Mouse (Mus musculus): ENCODE measurements around the gene Itpa. TPM values are rescaled to one million over a fixed set of nuclear protein-coding genes. Genes with fewer than 3 reads are reported as not detected.

Itpa gene
- polyA plus RNA-seq, 1 experiment = 43.3 TPM

DNA sequence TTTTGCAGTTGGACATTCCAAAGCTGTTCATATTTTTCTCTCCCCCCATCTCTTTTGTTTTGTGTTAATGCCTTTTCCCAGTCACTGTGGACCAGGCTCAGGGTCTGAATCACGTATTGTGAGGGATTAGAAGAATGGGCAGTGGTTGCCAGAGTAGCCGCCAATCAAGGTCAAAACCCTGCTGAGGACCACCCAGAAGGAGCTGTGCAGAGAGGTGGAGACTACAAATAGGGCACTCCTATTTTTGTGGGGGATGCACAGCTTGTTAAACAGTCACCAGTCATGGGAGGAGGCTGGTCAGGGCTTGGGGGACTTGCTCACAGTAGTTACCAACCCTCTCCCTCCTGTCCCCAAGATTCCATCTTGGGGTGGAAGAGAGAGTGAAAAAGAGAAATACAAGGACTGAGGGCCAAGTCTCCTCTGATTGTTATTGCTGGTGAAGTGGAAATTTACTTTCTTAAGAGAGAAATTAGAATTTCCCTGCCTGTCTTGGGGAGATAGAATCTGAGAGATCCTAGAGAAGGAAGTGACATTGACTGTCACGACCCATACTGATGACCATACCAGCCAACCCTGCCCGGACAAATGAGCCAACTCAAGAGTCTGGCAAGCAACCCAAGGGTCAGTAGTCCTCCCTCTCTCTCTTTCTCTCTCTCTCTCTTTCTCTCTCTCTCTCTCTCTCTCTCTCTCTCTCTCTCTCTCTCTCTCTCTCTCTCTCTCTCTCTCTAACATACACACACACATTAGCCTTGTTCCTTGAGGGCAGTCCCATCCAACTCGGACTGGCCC lies 34.3 kb upstream of the Itpa start:
- H3K36me3 ChIP-seq (ENCODE audit: control insufficient read depth, insufficient read depth, low read length) = no peaks in the 10 kb centered on the region; the same call in 1 of the 2 replicates
- no peak for DNase-seq
- H3K27me3 ChIP-seq (ENCODE audit: control insufficient read depth, insufficient read depth, low read length) = no peaks in the 10 kb centered on the region
- no peak overlapping the region for H3K4me3 ChIP-seq (ENCODE audit: control insufficient read depth, insufficient read depth, low read length)
- WGBS = 77% methylated on average over 5 of the region's 5 CpGs
- peaks cover 29% of the 10 kb centered on the region for H3K4me1 ChIP-seq (replicated peaks; ENCODE audit: control insufficient read depth, insufficient read depth, low read length)
- no peak overlapping the region for H3K27ac ChIP-seq (ENCODE audit: control insufficient read depth, insufficient read depth, low read length)
- TF ChIP-seq POLR2A (IDR thresholded peaks at IDR 0.05; ENCODE audit: control insufficient read depth, extremely low read depth, insufficient read depth, low read length, poor library complexity) (no peak), CTCF (IDR thresholded peaks at IDR 0.05; ENCODE audit: borderline replicate concordance, control insufficient read depth, extremely low read depth, insufficient read depth, low read length, poor library complexity) (no peak)

DNA sequence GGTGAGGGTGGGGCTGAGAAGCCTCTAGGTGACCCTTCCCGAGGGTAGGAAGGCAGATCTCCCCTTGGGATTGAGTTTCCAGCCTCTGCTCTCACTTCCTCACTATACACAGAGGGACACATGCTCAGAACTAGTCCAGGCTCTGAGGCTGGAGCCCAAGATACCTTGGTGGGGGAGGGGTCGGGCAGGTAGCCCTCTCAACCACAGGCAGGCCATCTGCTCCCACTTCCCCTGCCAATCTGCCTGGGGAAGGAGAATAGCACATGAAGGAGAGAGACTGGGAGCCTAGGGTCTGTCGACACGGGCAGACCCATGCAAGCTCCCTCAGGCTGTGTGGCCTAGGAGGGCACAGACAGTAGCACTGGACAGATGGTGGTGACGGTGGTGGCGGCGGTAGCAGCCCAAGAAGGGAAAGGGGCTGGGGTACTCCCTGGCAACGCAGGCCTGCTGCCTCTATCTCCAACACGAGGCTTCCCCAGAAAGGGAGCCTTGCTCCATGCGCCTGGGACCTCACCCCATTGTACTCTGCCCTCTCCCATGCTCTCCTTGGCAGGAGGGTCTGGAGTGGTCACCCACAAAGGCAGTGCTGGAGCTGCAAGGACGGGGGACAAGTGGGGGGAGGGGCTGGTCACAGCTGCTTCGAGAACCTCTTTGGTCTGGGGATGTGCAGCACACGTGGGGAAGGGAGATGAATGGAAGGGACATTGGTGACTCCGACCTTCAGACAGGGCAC lies 33.2 kb upstream of the Itpa start:
- Histone ChIP-seq H3K27ac (ENCODE audit: control insufficient read depth, insufficient read depth, low read length) (no peak overlapping the region), H3K36me3 (ENCODE audit: control insufficient read depth, insufficient read depth, low read length) (no peaks in the 10 kb centered on the region), H3K27me3 (ENCODE audit: control insufficient read depth, insufficient read depth, low read length) (no peaks in the 10 kb centered on the region), H3K4me1 (replicated peaks; ENCODE audit: control insufficient read depth, insufficient read depth, low read length) (peaks cover 25% of the 10 kb centered on the region), H3K4me3 (ENCODE audit: control insufficient read depth, insufficient read depth, low read length) (peak overlapping the region; percentile 37; the same call in 1 of the 2 replicates)
- no peak for DNase-seq
- WGBS = 45% methylated on average over 14 of the region's 14 CpGs
- no peak for TF ChIP-seq POLR2A (IDR thresholded peaks at IDR 0.05; ENCODE audit: control insufficient read depth, extremely low read depth, insufficient read depth, low read length, poor library complexity)
- TF ChIP-seq CTCF (IDR thresholded peaks at IDR 0.05; ENCODE audit: borderline replicate concordance, control insufficient read depth, extremely low read depth, insufficient read depth, low read length, poor library complexity) = no peak

DNA sequence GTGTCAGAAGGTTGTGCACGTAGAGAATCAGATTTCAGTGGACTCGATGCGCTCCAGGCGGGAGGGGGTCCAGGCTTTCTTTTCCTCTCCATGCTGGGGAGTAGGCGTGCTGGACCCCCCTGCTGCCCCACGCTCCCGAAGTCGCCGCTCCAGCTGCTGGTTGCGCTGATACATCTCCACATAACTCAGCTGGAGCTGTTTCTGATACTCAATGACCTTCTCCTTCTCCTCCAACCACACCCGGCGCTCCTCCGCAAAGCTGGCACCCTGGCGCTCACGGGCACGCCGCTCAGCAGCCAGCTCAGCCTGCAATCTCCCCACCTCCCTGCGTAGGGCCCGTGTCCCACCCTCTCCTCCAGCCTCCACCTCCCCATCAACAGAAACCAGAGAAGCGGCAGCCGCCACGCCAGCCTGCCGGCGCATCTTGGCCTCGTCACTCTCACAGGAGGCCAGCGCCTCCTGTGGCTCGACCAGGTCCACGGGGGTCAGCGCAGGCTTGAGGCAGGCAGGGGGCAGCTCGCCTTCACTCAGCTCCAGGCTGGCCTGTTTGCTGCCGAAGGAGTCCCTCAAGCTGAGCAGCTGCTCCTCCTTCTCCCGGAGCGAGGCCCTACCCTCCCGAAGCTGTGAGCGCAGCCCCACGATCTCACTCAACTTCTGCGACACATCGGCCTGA lies 32.5 kb upstream of the Itpa start:
- 5% methylated on average over 38 of the region's 38 CpGs for WGBS
- peak; percentile 30 for DNase-seq
- TF ChIP-seq CTCF (IDR thresholded peaks at IDR 0.05; ENCODE audit: borderline replicate concordance, control insufficient read depth, extremely low read depth, insufficient read depth, low read length, poor library complexity) (no peak), POLR2A (IDR thresholded peaks at IDR 0.05; ENCODE audit: control insufficient read depth, extremely low read depth, insufficient read depth, low read length, poor library complexity) (no peak)

DNA sequence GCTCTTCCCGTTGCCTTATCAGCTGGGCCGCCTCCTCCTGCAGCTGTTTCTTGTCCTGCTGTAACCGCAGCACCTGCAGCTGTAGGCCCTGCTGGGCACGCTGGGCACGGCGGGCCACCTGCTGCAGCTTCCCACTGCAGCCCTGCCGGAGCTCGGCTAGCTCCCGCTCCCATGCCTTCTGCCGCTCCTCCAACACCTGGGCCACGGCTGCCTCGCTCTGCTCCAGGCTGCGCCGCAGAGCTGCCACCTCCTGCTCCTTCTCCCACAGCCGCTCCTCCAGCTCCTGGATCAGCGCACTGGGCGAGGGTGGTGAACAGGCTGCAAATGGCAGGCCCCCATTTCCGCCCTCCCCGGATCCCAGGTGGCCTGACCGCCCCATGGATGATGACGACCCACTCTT lies 31.6 kb upstream of the Itpa start:
- TF ChIP-seq POLR2A (IDR thresholded peaks at IDR 0.05; ENCODE audit: control insufficient read depth, extremely low read depth, insufficient read depth, low read length, poor library complexity) = 0 out of 2 replicates have a peak, but pooled peaks have one; percentile 20
- 0 out of 2 replicates have a peak, but pooled peaks have one; percentile 28 for TF ChIP-seq CTCF (IDR thresholded peaks at IDR 0.05; ENCODE audit: borderline replicate concordance, control insufficient read depth, extremely low read depth, insufficient read depth, low read length, poor library complexity)
- H3K4me3 ChIP-seq (ENCODE audit: control insufficient read depth, insufficient read depth, low read length) = peak overlapping the region; percentile 10
- H3K27ac ChIP-seq (ENCODE audit: control insufficient read depth, insufficient read depth, low read length) = no peak overlapping the region
- peak; percentile 82 for DNase-seq
- WGBS = 8% methylated on average over 21 of the region's 21 CpGs
- H3K27me3 ChIP-seq (ENCODE audit: control insufficient read depth, insufficient read depth, low read length) = no peaks in the 10 kb centered on the region
- peaks cover 23% of the 10 kb centered on the region for H3K4me1 ChIP-seq (replicated peaks; ENCODE audit: control insufficient read depth, insufficient read depth, low read length)
- no peaks in the 10 kb centered on the region for H3K36me3 ChIP-seq (ENCODE audit: control insufficient read depth, insufficient read depth, low read length)

More for the DNA sequence above, 32.5 kb upstream of the Itpa start:
- Histone ChIP-seq H3K4me1 (replicated peaks; ENCODE audit: control insufficient read depth, insufficient read depth, low read length) (peaks cover 23% of the 10 kb centered on the region), H3K27ac (ENCODE audit: control insufficient read depth, insufficient read depth, low read length) (no peak overlapping the region), H3K4me3 (ENCODE audit: control insufficient read depth, insufficient read depth, low read length) (peak overlapping the region; percentile 37), H3K36me3 (ENCODE audit: control insufficient read depth, insufficient read depth, low read length) (no peaks in the 10 kb centered on the region), H3K27me3 (ENCODE audit: control insufficient read depth, insufficient read depth, low read length) (no peaks in the 10 kb centered on the region)

DNA sequence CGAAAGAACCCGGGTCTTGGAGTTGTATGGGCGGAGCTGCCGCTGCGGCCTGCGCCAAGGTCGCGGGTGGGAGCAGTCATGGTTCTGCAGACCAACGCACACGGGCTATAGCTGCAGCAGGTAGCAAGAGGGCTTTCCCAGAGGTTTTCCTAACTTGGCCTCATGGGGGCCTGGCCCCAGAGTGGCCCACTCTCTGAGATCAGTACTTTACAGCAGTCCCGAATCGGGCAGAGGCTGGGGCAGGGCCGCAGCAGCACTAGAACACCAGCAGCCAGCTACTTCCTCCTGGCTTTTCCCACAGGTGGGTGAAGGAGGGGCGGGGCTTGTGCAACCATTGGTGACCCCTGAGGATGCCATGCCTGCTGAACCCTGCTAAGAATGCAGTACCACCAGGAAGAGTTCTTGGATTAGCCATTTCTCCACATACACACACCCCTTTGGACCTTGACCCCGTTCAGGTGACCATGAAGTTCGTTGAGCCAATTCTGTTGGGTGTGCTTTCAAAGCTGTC lies 29.3 kb upstream of the Itpa start:
- Histone ChIP-seq H3K4me3 (ENCODE audit: control insufficient read depth, insufficient read depth, low read length) (no peak overlapping the region), H3K27me3 (ENCODE audit: control insufficient read depth, insufficient read depth, low read length) (no peaks in the 10 kb centered on the region), H3K4me1 (replicated peaks; ENCODE audit: control insufficient read depth, insufficient read depth, low read length) (peaks cover 28% of the 10 kb centered on the region), H3K27ac (ENCODE audit: control insufficient read depth, insufficient read depth, low read length) (no peak overlapping the region), H3K36me3 (ENCODE audit: control insufficient read depth, insufficient read depth, low read length) (no peaks in the 10 kb centered on the region)
- TF ChIP-seq CTCF (IDR thresholded peaks at IDR 0.05; ENCODE audit: borderline replicate concordance, control insufficient read depth, extremely low read depth, insufficient read depth, low read length, poor library complexity) (no peak), POLR2A (IDR thresholded peaks at IDR 0.05; ENCODE audit: control insufficient read depth, extremely low read depth, insufficient read depth, low read length, poor library complexity) (no peak)
- no peak for DNase-seq
- 67% methylated on average over 16 of the region's 16 CpGs for WGBS

DNA sequence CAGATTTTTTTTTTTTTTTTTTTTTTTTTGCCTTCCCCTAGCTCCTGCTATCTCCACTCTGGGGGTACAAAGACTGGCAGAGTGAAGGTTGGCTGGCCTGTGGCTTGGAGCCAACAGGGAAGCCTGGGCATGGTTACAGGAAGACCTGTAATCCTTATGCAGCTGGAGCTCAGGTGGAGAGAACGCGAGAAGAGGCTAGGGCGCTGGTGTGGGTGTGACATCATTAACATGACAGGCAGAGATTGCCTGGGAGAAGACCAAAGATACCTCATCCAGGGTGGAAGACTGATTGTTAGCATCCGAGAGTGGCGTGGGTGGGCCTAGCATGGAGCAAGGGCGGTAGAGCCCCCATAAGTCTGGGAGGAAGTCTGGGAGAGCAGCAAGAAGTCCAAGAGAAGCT lies 28.1 kb upstream of the Itpa start:
- TF ChIP-seq CTCF (IDR thresholded peaks at IDR 0.05; ENCODE audit: borderline replicate concordance, control insufficient read depth, extremely low read depth, insufficient read depth, low read length, poor library complexity) (no peak), POLR2A (IDR thresholded peaks at IDR 0.05; ENCODE audit: control insufficient read depth, extremely low read depth, insufficient read depth, low read length, poor library complexity) (no peak)
- Histone ChIP-seq H3K36me3 (ENCODE audit: control insufficient read depth, insufficient read depth, low read length) (no peaks in the 10 kb centered on the region), H3K27me3 (ENCODE audit: control insufficient read depth, insufficient read depth, low read length) (no peaks in the 10 kb centered on the region), H3K4me3 (ENCODE audit: control insufficient read depth, insufficient read depth, low read length) (no peak overlapping the region), H3K4me1 (replicated peaks; ENCODE audit: control insufficient read depth, insufficient read depth, low read length) (peaks cover 24% of the 10 kb centered on the region), H3K27ac (ENCODE audit: control insufficient read depth, insufficient read depth, low read length) (no peak overlapping the region)
- no peak for DNase-seq
- 97% methylated on average over 6 of the region's 6 CpGs for WGBS

All from thymus, adult 2 months (tissue).